Mouse (Mus musculus) stomach, postnatal 0 days (tissue): Measurements from ENCODE around the gene Olfr168. TPM values are rescaled to one million over a fixed set of nuclear protein-coding genes. Genes with fewer than 3 reads are reported as not detected.
"Not testable (repeated sequence)": the region's sequence is repeated elsewhere in the genome, so short reads cannot be mapped to it uniquely, and the experiment has no call there.

ENCODE experiments used
- ATAC-seq: fragments of 200-750 bp; cut with Nextera tagmentation; 2 replicates; pipeline ENCODE4 v1.8.0; 2017; ENCODE audit not compliant: low FRiP score, low TSS enrichment
- DNase-seq: peaks from one replicate; pipeline ENCODE4 v3.0.0-alpha.2; 2016; ENCODE audit warnings: low spot score
- H3K27ac ChIP-seq: fragments of 300-500 bp; sonication (generic); replicated peaks from 2 replicates; pipeline ENCODE4 v1.5.1; 2014; ENCODE audit warnings: mild to moderate bottlenecking, control low read depth
- H3K27me3 ChIP-seq: fragments of 300-500 bp; sonication (generic); 2 replicates; pipeline ENCODE4 v1.6.1; 2014; ENCODE audit warnings: low read length; ENCODE audit not compliant: control insufficient read depth, insufficient read depth
- H3K36me3 ChIP-seq: fragments of 300-500 bp; sonication (generic); 2 replicates; pipeline ENCODE4 v1.6.1; 2014; ENCODE audit warnings: low read length, mixed read lengths; ENCODE audit not compliant: control insufficient read depth, insufficient read depth
- H3K4me1 ChIP-seq: fragments of 300-500 bp; sonication (generic); replicated peaks from 2 replicates; pipeline ENCODE4 v1.6.1; 2014; ENCODE audit warnings: antibody characterized with exemption; ENCODE audit not compliant: control insufficient read depth, insufficient read depth
- H3K4me2 ChIP-seq: fragments of 300-500 bp; sonication (generic); replicated peaks from 2 replicates; pipeline ENCODE4 v1.6.1; 2014; ENCODE audit warnings: low read depth, mild to moderate bottlenecking, control low read depth, moderate library complexity
- H3K4me3 ChIP-seq: fragments of 300-500 bp; sonication (generic); 2 replicates; pipeline ENCODE4 v1.5.1; 2014; ENCODE audit warnings: low read depth, low read length, control low read depth
- H3K9ac ChIP-seq: fragments of 300-500 bp; sonication (generic); 2 replicates; pipeline ENCODE4 v1.6.1; 2014; ENCODE audit warnings: mild to moderate bottlenecking, low read length, control low read depth, mixed read lengths
- H3K9me3 ChIP-seq: fragments of 300-500 bp; sonication (generic); 2 replicates; pipeline ENCODE4 v1.6.1; 2016; ENCODE audit warnings: low read length; ENCODE audit not compliant: control insufficient read depth
- CTCF ChIP-seq: IDR thresholded peaks from 2 replicates; pipeline ENCODE4 v1.5.1; 2016; ENCODE audit warnings: antibody characterized with exemption, low read depth, mild to moderate bottlenecking, moderate library complexity
- EP300 ChIP-seq: optimal IDR thresholded peaks from 2 replicates; pipeline ENCODE3; 2016; ENCODE audit warnings: antibody characterized with exemption
- WGBS: fragments of 180-500 bp; shearing (Covaris S2); extraction: QIAGEN DNeasy Blood & Tissue Kit; methylation state at CpG from one replicate; pipeline ENCODE4 v1.1.7; 2014; 5-methylcytosine and 5-hydroxymethylcytosine counted together
- polyA plus RNA-seq: library from polyadenylated mRNA; unstranded; fragments of >200 nt; fragmentation: Nextera tagmentation; extraction: Ambion mirVana; gene quantifications from 2 replicates; pipeline ENCODE4 v1.2.1, GENCODE M21; 2015

Gene Olfr168
- polyA plus RNA-seq: not detected in 2 replicates

DNA sequence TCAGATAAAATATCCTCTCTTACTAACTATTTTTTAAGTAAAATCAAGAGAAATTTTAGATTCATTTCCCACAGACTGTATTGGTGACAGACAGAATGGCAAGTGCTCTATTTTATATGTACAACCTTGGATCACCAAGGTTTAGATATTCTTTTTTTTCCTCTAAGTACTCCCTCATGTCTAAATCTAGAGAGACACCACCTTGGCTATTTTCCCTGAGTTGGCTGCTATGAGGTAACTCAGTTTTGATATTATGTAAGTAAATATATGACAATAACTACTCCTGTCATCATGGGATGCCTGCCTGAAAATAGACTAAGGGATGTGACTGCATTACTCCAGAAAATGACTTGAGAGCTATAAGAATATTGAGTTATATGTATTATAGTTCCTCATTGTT, at the start of gene Olfr168:
Gene Olfr168 (minus strand): TSS at position 101 of the 400 bp plus-strand sequence.
- no peak within 1 kb of the TSS for H3K27ac ChIP-seq
- no peak for TF ChIP-seq CTCF
- TF ChIP-seq EP300: no peak
- no peaks in the 10 kb centered on the region for H3K9me3 ChIP-seq
- H3K9ac ChIP-seq: no peak within 1 kb of the TSS
- ATAC-seq (no peak), DNase-seq (no peak)
- H3K4me3 ChIP-seq: no peak within 1 kb of the TSS
- no peaks in the 10 kb centered on the region for H3K27me3 ChIP-seq
- H3K4me1 ChIP-seq: no peaks in the 10 kb centered on the region
- H3K36me3 ChIP-seq: no peaks in the 10 kb centered on the region
- no peak within 1 kb of the TSS for H3K4me2 ChIP-seq

DNA sequence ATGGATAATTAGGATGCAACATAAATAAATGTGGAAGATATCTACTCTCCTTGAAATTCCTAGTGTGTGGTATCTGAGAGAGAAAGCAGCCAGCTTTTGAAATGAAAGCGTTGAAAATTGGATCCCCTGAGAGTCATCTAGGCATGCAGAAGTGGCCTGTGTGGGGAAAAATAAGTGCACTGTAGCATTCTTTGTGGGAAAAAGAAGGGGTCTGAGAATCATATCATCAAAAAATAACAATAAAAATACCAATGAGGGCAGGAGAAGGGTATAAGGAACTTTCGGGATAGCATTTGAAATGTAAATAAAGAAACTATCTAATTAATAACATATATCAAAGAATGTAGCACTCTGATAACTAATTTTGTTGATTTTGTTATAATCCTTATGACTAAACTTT, 36.4 kb upstream of the Olfr168 start, which contains the start of gene Olfr169:
Gene Olfr169 (minus strand): TSS at position 101 of the 400 bp plus-strand sequence.
- not testable (repeated sequence) for H3K27ac ChIP-seq, H3K4me2 ChIP-seq, H3K4me1 ChIP-seq, H3K36me3 ChIP-seq, H3K4me3 ChIP-seq, H3K27me3 ChIP-seq, DNase-seq, ATAC-seq, H3K9me3 ChIP-seq, H3K9ac ChIP-seq
- WGBS: 89% methylated on average over 2 of the region's 2 CpGs

GRCm38 (mm10) chr16:19553429-19553828, 18.1 kb upstream of the Olfr168 start:
- H3K4me2 ChIP-seq, DNase-seq, ATAC-seq, H3K9me3 ChIP-seq, H3K4me3 ChIP-seq, H3K27ac ChIP-seq, H3K9ac ChIP-seq, H3K36me3 ChIP-seq, H3K27me3 ChIP-seq, H3K4me1 ChIP-seq: not testable (repeated sequence)
- WGBS: 77% methylated on average over 7 of the region's 7 CpGs

DNA sequence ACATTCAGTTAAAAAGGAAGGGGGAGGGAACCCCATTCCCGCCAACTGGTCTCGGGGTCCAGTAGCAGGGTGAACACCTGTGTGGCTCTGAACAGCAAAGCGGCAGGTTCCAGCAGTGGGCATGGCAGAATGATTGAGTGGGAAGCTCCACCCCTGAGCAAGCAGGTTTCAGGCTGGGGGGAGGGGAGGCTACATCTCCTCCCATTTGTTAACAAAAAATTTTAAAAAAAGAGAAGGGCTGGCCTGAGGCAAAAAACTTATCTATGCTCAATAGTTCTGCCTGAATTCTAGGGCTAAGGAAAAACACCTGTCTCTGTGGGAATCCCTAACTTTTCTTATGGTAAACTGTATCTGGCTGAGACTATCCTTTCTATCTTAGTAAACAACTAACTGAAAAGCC, 16.9 kb upstream of the Olfr168 start:
- H3K9ac ChIP-seq, H3K4me1 ChIP-seq, H3K9me3 ChIP-seq, H3K27ac ChIP-seq, H3K36me3 ChIP-seq, DNase-seq, H3K4me2 ChIP-seq, H3K27me3 ChIP-seq, ATAC-seq, H3K4me3 ChIP-seq: not testable (repeated sequence)
- WGBS: 77% methylated on average over 3 of the region's 3 CpGs

- H3K27me3 ChIP-seq: no peaks in the 10 kb centered on the region
- ATAC-seq (no peak), DNase-seq (no peak)
- H3K4me2 ChIP-seq: no peak within 1 kb of the TSS
- 64% methylated on average over 2 of the region's 2 CpGs for WGBS
- no peak within 1 kb of the TSS for H3K4me3 ChIP-seq
- no peak for TF ChIP-seq EP300
- TF ChIP-seq CTCF: no peak
- no peaks in the 10 kb centered on the region for H3K4me1 ChIP-seq
- no peaks in the 10 kb centered on the region for H3K36me3 ChIP-seq
- no peak within 1 kb of the TSS for H3K27ac ChIP-seq
- no peaks in the 10 kb centered on the region for H3K9me3 ChIP-seq
- H3K9ac ChIP-seq: no peak within 1 kb of the TSS
These were observed 13.2 kb downstream of the Olfr168 start, which contains the start of gene Olfr167 for GRCm38 (mm10) chr16:19522166-19522565. Gene Olfr167, minus strand, starts transcription at chr16:19522266.

GRCm38 (mm10) chr16:19483394-19483793, 52.0 kb downstream of the Olfr168 start, which contains the start of gene Olfr166:
Gene Olfr166, plus strand, starts transcription at chr16:19483694.
- ATAC-seq: no peak
- Histone ChIP-seq H3K9me3 (no peaks in the 10 kb centered on the region), H3K27me3 (no peaks in the 10 kb centered on the region), H3K4me3 (no peak within 1 kb of the TSS), H3K4me1 (no peaks in the 10 kb centered on the region), H3K36me3 (no peaks in the 10 kb centered on the region), H3K4me2 (no peak within 1 kb of the TSS), H3K27ac (no peak within 1 kb of the TSS), H3K9ac (no peak within 1 kb of the TSS)
- TF ChIP-seq EP300: no peak
- no peak for TF ChIP-seq CTCF
- DNase-seq: no peak

Other genes with a start within 250 kb of the Olfr168 start
- gene Olfr164, start 221.5 kb downstream of the Olfr168 start, polyA plus RNA-seq: not detected in 2 replicates
- gene Olfr165, start 112.4 kb downstream of the Olfr168 start, polyA plus RNA-seq: not detected in 2 replicates
- gene Olfr166, start 51.9 kb downstream of the Olfr168 start, polyA plus RNA-seq: not detected in 2 replicates
- not detected in 2 replicates for gene Olfr167, start 13.3 kb downstream of the Olfr168 start, polyA plus RNA-seq
- not detected in 2 replicates for gene Olfr169, start 36.3 kb upstream of the Olfr168 start, polyA plus RNA-seq
- not detected in 2 replicates for gene Olfr170, start 76.3 kb upstream of the Olfr168 start, polyA plus RNA-seq
- gene Olfr171, start 94.4 kb upstream of the Olfr168 start, polyA plus RNA-seq: not detected in 2 replicates
- not detected in 2 replicates for gene Lamp3, start 170.8 kb upstream of the Olfr168 start, polyA plus RNA-seq
- gene B3gnt5, start 224.7 kb upstream of the Olfr168 start, polyA plus RNA-seq: 5.8 and 6.6 TPM in 2 replicates